Mouse (Mus musculus): Measurements from ENCODE around the gene Rtn1.
"Not testable (repeated sequence)": the region's sequence is repeated elsewhere in the genome, so short reads cannot be mapped to it uniquely, and the experiment has no call there.

Rtn1 gene

DNA sequence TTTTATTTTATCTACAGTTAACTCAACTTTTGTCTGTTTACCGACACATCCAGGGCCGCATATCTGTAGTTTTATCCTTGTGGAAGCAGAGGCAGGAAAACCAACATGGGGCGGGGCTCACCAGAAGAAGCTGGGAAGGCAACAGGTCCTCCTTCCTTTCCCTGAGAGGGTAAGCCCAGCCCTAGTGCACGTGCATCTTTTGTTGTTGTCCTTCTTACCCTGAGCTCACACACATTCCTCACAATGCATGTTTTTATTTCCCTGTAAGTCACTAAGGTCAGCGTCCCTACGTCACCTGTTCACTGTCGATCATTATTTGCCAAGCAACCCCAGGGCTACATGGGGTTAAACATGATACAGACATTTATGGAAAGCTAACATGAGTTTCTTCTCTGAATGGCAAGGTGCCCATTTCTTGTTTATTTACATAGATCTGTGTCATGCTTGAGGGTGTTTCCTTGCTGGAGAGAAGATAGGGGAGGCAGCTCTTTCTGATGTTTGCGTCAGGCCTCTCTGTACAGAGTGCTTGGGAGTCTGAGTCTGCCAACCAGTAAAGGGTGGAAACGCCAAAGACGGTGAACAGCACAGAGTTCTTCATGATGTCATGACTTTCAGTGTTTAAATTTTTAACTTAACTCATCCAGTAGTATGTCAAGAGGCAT, 84.5 kb downstream of the Rtn1 start:
- in situ Hi-C loops (cut with MboI, MseI), result no loop called here

DNA sequence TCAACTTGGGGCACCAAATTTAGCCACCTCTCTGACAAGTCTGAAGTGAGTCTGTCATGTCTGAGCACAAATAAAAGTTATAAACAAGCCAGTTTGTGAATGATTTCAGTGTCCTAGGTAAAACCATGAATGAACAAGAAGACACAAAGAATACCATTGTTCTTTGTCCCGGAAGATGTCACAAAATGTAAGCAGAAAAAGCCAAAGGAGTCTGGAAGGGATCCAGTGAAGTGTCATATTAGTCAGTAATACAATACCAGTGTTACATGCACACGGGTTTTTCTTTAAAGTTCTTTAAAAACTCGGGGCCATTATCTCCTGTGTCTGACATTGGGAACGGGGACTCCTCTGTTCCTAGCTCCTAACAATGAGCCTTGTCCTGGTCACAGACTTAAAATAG, 85.1 kb downstream of the Rtn1 start:
- in situ Hi-C loops (cut with MboI, MseI), result no loop called here

DNA sequence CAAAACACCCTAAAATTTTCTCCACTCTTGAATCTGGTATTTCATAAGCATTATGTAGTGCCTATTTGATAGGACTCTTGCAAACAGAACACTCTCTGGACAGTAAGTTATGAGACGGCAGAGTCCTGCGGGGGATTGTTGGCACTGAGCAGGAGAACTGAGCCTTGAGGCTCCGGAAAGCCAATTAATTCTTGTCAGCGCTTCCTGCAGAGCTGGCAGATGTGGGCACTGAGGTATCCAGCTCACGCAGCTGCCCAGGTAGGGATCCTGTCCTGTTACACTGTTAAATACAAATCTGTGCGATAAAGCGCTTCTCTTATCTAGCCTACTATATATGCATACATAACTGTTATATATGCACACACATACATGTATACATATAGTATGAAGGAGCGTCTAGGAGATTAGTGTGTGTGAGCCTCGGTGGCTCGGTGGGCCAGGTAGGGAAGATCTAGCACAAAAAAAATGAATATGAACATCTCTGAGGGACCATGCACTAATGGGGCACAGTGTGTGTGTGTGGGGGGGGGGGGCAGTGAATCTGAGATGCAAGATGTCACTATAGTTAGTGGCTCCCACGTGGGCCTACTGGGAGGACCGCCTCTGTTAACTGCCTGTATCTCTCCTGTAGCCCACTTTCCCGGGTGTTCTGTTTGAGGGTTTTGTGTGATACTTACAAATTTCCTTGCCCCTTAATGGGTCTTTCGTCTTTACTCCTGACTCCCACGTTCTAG, 93.0 kb downstream of the Rtn1 start:
- in situ Hi-C loops (cut with MboI, MseI), result no loop called here

DNA sequence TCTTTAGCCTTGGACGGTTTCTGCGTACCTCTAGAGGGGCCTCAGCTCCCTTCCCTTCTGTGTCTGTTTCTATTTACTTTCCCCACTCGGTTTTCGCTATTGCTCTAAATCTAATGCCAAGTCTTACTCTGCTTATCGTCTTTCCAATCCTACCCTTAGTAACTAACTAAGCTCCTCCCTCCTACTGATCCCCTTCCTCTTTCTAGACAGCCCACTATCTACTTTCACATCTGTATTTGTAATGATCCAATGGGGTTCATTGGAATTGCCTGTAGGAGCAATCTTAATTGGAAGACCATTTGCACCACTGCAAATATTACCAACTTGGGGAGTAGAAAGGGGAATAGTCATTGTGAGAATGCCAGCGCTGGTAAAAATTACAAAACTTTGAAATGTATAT, 98.0 kb downstream of the Rtn1 start:
- in situ Hi-C loops (cut with MboI, MseI), result no loop called here

DNA sequence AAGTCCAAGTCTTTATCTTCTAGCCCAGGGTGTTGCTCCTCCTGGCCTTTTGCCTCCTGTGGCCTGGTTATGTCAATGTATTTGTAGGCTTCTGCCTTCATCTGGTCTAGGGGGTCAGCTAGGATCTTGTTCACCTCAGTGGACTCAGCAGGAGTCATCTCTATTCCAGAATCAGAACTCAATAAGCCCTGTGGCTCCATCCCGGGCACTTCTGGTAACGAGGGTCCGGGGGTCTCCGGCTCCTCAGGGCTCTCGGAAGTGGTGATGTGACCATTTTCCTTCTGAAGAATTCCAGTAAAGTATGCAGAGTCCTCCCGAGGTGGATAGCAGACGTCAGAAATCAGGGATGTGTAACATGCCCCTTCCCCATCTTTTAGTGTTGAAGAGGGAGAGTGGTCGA, 100.3 kb downstream of the Rtn1 start:
- in situ Hi-C loops (cut with MboI, MseI), result no loop called here

DNA sequence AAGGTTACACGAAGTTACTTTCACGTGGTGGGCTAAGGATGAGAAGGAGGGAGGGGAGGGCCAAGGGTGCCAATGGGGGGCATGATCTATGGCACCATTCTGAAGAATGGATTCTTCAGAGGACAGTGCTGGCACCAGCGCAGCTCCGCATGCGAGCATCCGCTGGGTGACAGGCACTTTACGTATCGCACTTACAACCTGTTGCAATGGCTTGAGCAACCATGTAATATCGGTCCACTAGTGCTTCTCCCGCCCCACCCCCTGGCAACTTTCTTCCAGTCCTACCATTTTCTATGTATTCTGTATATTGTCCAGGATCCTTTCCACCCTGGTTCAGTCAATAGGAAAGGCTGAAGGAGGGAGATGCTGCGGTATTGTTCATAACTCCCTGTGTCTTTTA, 102.6 kb downstream of the Rtn1 start:
- in situ Hi-C loops (cut with MboI, MseI), result no loop called here

DNA sequence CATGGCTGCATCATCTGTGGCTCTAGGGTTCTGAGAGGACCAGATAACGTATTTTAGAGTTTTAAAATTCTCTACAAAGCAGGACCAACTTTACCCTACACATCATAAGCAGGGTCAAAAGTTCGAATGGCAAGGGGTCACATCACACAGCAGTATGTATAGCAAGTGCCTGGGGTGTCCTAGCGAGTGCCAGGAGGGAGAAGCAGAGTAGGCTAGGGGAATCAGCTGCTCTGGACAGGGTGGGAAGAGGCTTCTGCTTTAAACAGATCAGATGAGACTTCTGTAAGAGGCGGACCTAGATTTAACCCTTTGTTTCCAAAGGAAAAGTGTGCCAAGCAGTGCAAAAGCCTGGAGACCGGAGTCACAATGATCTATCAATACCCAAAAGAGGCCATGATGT, 103.4 kb downstream of the Rtn1 start:
- in situ Hi-C loops (cut with MboI, MseI), result no loop called here

DNA sequence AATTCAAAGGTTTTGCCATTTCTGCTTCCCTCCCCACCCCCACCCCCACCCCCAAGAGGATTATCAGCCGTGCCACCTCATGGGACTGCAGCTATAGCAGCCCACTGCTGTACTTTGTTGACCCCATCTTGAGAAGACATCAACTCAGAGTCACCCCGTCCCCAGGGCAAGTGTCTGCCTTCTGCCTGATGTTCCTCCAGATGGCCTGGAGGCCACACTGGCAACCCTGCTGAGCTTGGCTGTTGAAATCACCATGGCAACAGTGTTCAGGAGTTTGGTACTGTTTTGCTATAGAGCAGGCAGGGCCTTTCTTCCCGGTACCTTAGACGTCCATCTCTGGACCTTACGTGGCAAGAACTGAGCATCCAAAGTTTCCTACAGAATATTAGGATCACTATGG, 103.9 kb downstream of the Rtn1 start:
- in situ Hi-C loops (cut with MboI, MseI), result no loop called here

DNA sequence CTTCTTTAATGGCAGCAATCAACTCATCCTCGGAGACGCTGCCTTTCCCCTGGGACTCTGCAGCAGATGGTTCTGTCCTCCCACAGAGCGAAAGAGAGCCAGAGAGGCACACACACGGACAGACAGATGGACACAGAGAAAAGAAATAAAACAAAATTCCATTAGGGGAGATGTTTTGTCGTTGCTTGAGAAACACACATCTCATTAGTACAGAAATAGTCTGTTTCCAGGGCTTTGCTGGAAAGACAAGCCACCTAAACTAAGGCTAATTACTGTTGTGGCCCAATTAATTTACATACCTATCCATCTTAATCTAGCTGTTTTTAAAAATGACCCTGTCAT, 104.5 kb downstream of the Rtn1 start:
- in situ Hi-C loops (cut with MboI, MseI), result no loop called here

DNA sequence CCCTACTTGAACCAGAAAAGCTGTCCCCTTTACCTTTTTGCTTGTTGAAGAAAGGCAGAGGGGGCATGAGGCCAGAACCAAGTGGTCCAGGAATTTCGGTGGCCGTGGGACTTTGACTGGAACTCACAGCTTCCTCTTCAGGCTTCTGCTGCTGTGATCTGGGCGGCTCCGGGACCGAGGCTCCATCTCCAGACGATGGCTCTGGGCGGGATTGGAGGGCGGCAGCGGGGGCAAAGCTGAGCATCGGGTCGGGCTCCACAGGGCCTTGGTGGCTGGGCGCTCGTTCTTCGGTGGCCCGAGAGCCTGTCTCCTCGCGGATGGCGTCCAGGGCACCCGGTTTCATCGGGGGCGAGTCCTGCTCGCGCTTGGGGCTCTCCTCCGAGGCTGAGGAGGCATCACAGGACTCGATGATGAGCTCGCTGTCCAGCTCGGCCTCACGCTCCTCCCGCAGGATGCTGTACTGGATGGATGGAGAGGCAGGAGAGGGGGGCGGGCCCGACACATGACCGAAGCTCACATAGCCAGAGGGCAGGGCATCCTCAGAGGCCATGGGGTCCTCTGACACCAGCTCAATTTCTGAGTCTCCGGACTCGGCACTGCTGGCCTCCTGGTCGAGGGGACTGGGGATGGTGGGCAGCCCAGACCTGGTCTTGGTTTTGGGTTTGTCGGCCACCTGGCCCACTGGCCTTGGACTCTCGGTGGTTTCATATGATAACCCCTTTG, 105.1 kb downstream of the Rtn1 start:
- in situ Hi-C loops (cut with MboI, MseI), result no loop called here

DNA sequence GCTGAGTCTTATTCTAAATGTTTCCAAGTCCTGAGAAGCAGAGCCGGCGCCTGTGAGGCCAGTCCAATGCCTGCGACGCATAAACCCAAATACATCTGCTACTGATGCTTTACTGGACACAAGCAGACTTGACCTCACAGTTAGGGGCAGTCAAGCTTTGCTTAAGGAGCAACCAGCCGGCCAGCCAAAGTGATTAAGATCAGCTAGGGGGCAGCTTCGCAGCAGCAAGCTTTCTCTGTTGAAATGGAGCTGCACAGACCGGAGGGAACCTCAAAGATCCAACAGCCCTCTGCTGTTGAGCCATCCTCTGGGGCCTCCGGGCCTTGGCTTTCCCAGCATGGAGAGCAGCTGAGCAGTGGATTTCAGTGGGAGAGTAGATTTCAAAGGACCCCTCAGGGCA, 107.4 kb downstream of the Rtn1 start:
- in situ Hi-C loops (cut with MboI, MseI), result no loop called here

DNA sequence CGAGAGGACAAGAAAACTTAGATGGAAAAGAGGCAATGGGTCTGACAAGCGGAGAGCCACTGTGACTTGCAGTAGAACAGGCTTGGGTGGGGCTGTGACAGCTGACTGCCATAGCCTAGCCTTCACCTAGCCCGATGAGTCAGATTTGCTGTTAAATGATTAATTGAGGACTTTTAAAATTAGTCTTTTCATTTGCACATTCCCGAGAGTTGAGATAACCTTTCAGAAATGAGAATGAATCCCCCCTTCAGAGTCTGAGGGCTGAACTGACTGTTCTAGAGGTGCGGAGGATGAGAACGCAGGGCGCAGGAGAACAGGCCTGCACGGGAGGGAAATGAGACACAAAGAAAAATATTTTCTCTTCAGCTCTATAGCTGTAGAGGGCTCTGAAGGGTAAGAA, 107.9 kb downstream of the Rtn1 start:
- in situ Hi-C loops (cut with MboI, MseI), result no loop called here

DNA sequence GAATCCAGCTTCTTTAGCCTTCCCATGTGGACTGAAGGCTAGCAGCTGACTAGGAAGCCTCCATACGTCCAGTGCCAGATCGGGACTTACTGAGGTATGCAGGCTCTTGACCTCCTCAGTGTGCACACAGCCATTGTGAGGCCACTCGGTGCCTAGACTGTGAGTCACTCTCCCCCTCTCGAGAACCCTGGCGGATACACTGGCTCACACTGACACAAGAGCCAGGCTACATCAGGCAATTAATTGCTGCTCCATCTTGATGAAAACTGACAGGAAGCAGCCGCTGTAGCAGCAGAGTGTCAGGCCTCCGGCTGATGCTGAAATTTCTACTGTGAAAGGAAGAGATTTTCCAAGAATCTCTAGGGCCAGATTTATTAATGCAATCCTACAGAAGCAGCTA, 110.6 kb downstream of the Rtn1 start:
- in situ Hi-C loops (cut with MboI, MseI), result no loop called here

DNA sequence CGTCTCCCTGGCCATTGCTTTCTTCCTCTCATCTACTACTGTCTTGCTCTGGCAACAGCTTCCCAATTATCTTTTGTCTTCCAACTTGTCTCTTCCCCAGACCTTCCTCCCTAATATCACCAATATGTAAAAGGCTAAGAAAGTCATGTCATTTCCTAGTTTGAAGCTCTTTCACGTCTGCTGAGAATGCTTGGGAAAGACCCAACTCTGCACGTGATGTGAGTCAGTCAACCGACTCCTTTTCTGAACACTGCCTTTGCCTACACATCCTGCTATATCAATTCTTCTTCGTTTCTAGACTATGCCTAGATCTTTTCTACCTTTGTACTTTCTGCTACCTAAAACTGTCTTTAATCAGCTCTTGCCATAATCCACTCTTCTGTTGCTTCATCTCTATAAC, 112.3 kb downstream of the Rtn1 start:
- in situ Hi-C loops (cut with MboI, MseI), result no loop called here

DNA sequence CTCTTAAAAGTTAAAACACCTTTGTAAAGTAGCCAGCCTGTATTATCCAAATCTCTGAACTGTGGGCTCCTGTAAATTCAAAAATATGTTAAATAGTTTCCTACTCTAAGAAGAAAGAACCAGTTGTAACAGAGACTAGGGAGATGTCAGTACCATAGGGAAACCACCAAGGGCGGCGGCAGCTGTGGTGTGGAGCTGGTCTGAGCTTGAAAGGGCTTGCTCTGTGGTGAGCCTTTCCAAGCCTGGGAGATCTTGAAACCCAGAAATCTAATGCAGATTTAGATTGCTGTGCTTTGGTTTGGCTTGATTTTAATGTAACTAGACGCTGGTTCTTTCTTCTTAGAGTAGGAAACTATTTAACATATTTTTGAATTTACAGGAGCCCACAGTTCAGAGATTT, 115.7 kb downstream of the Rtn1 start:
- in situ Hi-C loops (cut with MboI, MseI), result not testable (repeated sequence)

DNA sequence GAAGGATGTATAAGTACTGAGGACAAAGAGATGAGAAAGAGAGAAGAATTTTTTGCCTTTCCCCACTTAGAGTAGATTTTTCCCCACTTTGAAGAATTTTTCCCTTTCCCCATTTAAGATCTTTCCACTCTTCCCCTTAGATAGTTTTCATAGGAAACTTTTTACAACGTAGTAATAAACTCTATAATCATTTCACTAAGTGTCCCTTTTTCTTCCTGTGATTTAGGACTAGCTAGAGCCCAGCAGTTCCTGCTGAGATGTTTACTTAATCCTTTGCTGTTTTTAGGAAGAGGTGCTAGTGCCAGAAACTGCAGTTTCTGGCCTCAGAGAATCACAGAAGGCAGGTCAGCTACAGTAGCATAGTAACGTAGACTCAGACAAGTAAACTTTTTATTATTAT, 116.3 kb downstream of the Rtn1 start:
- in situ Hi-C loops (cut with MboI, MseI), result no loop called here

DNA sequence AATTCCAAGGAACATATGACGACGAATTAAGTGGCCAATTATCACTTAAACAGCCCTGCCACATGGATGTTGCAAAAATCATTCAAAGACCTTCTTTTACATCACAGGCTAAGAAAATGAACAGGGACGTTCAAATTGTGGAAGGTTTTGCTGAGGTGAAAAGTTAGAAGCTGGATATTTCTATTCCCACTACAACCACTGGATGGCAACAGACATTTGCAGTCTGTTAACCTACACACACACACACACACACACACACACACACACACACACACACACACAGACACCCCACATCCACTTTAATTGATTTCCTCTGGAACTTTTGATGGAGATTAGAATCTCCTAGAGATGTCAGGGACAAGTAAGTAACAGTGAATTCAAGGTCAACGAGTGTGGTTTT, 117.6 kb downstream of the Rtn1 start:
- in situ Hi-C loops (cut with MboI, MseI), result no loop called here

DNA sequence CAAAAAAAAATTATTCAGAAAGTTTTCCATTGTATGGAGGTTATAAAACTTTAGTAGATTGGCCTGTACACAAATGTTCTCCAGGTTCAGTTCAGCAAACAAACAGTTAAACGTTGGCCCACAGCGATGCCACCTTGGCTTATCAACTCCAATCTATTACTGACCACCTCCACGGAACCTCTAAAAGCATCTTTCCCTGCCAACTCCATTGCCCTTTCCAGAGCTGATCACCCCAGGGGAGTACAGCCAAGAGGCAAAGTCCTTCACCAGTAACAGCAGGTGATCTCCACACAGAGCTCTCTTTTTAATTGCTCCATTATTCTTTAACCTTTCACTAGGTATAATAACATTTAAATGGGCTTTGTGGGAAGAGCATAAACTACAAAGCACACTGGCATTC, 120.6 kb downstream of the Rtn1 start:
- in situ Hi-C loops (cut with MboI, MseI), result no loop called here

DNA sequence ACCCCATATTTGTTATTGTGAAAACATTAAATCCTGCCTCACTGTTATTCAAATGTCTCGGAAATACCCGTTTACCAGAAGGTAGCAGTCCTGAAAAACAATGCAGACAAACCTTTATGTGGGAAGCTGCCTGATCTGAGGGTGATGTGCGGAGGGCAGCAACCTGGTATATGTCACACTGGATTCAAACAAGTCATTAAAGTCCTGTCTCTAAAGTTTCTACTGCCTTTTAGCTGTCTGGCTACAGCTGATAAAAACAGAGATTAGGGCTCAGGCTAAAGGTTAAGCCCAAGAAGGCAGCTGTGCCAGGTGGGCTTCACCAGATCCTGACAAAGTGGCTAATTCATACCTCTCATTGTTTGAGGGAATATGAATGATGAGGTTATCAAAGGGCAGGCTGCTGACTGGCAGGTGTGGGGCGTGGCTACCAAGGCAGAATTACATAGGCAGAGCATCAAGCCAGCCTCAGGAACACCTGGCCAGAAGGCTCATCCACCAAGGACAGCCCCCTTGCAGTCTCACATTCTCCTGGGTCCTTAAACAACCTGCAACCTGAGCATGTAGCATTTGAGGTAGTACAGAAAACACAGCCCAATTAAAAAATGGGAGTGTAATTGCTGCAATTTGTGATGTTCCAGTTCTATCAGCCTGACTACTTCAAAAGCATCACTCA, 121.4 kb downstream of the Rtn1 start:
- in situ Hi-C loops (cut with MboI, MseI), result no loop called here

DNA sequence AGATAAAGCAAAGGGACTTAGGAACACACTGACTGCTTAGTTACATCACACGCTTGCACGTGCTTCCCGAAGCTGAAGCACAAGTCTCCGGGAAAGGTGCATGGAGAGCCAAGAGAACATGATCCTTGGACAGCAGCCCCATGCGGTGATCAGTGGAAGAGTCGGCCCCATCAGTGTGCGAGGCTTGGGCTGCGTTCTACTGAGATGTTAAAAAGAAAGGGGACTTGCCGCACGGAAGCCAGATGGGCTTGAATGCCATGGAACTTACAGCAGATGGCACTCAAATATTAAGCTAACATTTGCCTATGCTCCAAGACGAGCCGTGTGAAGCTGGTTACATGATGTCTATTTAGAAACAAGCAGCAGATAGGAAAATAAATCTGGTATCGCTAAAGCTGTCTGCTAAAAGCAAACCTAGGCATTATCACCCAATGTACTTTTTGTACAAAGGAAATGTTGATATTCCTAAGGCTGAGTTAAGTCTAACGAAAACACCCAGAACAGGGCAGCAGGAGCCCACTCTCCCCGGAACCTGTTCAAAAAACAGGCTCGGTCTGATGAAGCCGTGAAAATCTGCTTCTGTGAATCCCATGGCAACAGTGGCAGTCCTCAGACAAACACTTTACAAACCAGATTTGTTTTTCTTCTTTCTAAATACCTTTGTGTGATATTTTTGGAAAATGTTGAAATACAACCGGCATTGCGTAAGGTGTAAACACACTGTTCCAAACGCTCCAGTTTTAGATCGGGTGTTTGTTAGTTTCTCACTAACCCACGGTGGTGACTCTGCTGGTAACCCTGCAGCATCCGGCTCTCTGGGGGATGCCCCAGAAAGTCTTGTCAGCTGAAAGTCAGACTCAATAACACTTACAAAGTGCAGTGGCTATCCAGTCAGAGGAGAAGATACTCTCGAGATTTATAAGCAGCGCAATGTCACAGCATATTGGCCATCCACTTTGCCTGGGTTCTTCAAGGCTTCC, 123.2 kb downstream of the Rtn1 start:
- in situ Hi-C loops (cut with MboI, MseI), result no loop called here

DNA sequence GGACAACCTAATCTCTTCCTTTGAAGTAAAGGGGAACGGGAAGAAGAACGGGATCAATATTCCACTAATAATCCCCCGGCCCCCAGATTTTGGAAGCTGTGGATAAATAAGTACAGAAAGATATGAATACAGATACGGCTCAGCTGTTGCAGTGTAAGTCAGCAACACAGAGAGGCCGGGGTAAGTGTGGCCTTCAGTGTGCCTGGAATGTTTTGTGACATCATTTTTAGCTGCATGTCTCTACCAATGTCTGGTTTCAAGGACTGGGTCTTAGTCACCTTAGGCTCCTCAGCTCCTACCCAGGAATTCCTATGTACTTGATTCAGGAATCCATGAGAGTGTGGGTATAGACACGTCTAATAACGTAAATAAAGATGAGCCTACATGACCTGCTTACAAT, 124.3 kb downstream of the Rtn1 start:
- in situ Hi-C loops (cut with MboI, MseI), result no loop called here

Measured in T-helper 1 cell (primary cell).